Mouse (Mus musculus) ES-CJ7 (cell line): ENCODE results near the gene Dctn1.
A peak's percentile ranks its signal among the peaks of the same experiment; 100 is the strongest.

Source experiments
- DNase-seq: peaks from one replicate; pipeline ENCODE4 v3.0.0; 2011; ENCODE audit warnings: low read depth, low spot score

Dctn1 gene

DNA sequence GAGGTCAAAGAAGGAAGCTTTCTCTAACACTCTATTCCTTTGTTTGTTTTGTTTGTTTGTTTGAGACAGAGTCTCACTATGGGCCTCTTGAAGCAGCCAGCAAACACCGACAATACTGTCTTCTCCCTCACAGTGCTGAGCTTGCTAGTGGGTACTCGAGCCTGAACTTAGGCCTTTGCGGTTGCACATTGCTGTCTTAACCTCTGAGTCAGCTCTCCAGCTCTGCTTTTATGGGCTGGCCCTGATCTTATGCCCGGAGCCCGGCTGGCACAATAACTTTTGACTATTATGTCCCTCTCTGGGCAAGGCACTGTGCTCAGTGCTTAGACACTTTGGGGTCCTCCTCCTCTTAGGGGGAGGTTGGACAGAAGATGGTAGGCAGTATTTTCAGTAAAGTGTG, 4.2 kb downstream of the Dctn1 start:
- DNase-seq = no peak

DNA sequence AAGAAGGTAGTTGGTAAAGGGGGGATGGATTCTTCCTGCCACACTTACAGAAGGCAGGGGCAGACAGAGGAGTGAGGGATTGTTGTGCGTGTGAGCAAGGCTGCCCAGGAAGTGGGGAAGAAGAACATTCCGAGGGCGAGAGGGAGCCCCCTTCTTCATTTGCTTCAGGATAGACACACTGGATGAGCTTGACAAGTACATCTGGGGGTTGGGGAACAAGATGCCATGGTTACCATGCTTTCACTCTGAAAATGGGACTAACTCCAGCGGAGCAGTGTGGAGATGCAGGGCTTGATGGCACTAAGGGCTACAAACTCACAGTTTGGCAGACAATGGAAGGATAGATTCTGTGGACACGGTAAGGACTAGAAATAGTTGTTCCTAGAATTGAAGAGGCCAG, 5.3 kb downstream of the Dctn1 start:
- no peak for DNase-seq

DNA sequence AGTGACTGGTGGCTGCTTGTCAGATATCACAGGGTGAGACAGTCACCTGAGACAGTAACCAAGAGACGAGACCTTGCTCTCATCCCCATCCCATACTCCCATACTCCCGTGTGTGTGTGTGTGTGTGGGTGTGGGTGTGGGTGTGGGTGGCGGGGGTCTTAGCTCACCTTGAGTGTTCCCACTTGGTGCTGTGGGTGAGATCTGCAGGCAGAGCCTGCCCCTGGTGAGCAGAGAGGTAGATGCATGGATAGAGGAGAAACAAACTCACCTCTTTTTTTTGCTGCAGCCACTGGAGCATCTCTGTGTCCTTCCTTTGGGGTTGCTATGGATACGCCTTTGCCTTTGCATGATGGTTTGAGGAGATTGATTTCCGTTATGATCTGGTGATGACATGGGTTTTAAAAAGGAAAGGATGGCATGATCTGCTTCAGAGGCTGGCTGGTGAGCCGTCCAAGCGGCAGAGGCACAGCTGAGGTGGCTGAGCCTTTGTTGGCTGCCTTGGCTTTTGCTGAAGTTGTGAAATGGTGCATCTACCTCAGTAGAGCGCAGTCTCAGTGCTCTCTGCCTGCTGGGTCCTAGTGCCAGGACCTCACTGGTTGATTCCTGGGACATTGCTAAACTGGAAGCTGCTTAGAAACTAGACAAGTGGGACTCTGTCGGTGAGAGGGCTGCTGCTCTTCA, 6.7 kb downstream of the Dctn1 start:
- no peak for DNase-seq

DNA sequence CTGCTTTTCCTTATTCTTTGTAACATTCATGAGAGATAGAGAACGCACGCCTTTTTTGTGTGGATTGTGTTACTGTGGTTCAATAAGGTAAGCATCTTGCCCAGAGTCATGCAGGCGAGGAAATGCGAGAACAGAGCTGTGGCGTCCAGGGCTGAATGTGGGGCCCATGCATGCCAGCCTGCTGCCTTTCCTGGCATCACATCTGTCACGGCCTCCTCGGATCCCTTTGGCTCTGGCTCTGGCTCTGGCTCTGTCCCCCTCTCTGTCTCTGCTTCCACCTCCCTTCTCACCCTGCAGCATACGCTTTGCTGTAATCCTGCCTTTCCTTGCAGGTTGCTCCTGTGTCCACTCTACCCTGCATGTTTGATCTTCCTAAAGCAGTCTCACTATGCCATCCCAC, 10.3 kb downstream of the Dctn1 start:
- DNase-seq = no peak

DNA sequence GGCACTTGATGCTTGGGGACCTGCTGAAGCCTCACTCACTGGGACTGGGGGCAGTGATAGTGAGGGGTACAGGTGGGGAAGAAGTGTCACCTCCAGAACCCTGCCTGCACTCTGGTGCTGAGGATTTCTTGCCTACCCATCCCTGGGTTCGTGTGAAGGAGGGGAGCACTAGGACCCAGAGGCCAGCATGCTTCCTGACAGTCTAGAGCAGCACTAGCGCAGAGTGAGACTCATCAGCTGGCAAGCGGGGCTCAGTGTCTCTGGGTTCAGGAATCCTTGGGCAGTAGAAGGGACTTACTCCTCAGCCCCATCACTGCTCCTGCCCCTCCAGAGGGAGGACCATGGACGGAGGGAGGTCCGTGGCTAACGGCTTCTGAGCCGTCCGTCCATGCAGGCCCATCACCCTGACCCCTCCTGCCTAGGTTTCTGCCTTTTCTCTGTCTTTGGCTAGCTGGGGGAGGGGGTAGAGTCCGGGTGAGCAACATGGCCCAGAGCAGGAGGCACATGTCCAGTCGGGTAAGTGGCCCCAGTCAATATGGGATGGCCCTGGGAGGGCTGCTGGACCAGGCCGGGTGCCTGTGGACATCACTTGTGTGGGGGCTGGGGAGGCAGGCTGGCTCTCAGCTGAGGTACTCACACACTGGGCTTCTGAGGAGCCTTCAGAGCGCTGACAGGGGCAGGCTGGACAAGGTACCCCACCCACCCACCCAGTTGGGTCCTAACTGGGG, 13.8 kb downstream of the Dctn1 start:
- no peak for DNase-seq

DNA sequence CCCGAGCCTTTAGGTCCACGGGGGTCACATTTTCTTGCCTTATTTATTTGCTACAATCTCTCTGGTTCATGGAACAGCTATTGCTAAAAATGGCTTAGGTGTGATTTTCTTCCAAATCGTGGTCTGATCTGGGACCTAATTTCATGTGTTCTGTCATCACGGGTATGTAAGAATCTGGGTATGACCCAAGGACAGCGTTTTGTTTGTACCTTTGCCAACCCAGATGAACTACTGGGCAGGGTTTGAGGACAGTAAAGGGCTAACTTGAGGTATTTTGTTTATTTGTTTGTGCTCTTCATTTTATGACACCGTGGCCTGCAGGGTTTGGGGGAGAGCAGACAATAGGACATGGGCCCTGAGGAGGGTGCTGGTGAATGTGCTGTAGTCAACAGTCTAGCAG, 14.9 kb downstream of the Dctn1 start:
- DNase-seq = no peak

DNA sequence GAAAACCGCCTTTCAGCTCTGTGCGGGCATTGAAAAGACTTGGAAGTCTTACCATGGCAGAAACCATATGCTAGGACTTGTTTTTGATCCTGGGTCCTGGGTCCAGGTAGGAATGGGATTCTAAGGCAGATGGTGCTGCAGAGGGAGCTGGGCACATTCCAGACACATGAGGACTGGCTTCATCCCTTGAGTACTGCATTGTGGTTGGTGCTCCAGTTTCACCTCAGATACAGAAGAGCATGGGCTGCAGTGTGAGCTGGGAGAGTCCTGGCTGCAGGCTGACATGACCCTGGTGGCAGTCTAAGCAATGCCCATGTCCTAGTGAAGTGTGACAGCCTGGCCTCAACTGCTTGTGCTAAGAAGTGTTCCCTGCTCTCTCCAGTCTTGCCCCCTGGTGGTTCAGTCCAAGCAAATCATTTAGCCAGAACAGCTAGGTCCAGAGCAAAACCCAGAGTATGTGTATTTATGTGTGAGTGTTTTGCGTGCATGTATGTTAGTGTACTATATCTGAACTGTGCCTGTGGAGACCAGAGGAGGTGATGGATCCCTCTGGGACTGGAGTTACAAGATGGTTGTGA, 19.2 kb downstream of the Dctn1 start:
- peak; percentile 33 for DNase-seq

DNA sequence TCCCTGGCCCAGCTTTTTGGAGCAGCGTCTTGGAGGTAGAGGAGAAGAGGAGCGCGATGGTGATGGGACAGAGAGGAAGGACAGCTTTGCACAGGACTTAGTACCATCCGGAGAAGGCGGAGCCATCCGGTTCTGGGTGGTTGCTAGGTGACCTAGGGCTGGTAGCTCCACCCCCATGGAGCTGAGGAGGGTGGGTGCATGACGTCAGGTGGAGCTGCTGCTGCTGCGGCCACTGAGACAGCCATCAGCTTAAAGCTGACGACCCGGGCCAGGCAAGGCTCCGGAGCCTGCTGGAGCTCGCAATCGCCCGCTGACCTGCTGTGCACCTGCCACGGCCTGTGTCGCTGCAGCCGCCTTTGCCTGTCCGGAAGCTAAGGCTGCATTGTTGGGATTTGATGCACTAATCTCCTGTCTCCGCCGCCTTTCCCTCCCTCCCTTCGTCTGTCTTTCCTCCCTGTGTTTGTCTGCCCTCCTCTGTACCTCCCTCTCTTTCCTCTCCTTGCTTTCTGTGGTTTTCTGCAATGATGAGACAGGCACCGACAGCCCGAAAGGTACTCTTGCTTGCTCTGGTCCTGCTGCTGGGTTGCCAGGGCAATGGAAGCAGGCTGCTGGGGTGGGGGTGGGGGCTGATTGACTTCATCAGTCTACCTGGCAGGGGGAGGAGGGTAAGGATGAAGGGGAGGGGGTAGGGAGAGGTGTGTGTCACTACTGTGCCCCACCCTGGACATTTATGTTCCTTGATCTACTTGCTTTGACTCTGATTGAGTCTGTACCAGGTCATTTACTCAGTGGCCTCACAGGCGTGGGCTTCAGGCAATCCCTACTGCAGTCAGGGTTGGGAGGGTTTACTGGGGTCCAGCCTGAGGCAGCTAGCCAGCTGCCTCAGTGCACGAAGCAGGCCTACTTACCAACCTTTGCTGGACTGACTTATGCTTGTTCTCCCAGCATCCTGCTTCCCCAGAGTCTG, 20.5 kb downstream of the Dctn1 start:
- peak; percentile 81 for DNase-seq

DNA sequence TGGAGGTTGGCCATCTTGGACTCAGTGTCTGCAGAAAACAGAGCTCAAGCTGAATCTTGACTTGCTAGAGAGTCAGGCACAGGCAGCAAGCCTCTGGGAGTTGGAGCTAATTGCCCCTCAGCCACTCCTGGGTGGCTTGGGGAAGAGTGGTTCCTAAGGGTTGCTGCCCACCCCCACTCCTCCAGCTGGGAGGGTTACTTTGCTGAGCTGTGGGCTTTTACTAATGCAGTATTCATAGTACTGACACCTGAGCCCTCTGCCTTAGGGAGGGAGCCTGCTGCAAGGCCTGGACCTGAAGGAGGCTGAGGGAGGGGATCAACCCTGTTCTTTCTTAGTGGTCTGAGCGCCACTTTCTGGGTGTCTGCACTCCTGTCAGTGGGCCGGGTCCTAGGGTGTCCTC, 21.2 kb downstream of the Dctn1 start:
- no peak for DNase-seq

DNA sequence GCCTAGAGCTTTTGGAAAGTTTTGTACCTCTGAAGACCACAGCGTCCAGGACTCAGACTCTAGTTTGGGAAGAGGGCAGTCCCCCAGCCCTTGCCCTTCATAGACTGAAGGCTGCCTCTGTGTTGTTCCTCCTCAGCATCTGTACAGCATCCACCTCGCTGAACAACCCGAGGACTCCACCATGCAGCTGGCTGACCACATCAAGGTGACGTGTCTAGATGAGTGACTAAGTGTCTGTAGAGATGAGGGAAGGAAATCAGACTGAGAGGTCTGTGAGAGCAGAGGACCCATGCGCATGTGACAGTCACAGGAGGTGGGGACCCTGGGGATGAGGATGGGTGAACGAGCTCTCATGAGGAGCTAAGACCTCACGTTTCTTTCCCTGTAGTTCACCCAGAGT, 27.9 kb downstream of the Dctn1 start:
- DNase-seq = no peak

DNA sequence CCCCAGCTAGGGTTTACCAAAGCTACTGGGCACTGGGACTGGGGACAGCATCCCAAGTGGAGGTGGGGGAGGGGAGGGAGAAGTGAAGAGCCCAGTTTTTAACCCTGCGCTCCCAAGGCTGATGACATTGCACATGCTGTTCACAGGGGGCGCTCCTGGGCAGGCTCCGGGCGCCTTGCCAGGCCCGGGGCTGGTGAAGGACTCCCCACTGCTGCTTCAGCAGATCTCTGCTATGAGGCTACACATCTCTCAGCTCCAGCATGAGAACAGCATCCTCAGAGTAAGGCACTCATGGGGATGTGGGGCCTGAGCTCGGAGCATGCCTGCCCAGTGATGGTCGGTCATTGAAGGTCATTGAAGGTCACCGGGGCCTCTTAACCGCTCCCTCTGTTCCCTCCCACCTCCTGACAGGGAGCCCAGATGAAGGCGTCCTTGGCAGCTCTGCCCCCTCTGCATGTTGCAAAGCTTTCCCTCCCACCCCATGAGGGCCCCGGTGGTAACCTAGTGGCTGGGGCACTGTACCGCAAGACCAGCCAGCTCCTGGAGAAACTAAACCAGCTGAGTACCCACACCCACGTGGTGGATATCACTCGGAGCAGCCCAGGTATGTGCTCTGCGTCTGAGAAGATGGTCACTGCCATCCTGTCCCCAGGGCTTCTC, 31.8 kb downstream of the Dctn1 start:
- peak; percentile 71 for DNase-seq

DNA sequence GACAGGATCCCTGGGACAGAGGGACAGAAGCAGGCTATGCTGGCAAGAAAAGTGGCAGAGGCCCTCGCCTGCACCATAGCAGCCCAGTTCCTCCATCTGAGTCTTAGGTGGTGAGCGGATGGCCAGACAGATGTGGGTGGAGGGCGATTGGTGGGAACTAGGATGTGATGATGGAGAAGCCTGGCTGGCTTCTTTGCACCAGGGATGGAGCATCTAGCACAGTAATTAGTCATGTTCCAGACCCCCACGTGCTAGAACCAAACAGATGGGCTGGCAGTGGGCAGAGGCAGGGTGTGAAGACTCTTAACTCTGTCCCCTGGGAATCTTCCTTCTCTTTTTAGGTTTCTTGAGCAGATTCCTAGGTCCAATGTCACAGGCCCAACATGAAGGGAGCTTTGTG, 37.6 kb downstream of the Dctn1 start:
- no peak for DNase-seq

DNA sequence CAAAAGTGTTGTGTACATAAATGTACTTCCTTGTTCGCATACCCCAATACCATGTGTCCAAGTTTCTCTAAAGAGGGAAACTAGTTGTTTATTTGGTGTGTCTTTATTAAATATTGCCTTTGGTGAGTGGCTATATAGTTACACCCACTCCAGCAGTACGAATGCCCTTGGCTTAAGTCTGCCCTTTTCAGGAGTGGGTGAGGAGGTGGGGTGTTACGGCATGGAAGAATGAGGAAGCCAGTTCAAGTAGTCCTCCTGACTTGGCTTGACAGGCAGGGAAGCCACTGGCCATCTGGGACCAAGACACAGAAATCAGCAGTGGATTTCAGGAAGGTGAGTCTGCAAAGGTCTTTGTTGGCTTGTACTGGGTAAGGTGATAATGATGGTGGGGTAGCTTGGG, 40.1 kb downstream of the Dctn1 start:
- no peak for DNase-seq

DNA sequence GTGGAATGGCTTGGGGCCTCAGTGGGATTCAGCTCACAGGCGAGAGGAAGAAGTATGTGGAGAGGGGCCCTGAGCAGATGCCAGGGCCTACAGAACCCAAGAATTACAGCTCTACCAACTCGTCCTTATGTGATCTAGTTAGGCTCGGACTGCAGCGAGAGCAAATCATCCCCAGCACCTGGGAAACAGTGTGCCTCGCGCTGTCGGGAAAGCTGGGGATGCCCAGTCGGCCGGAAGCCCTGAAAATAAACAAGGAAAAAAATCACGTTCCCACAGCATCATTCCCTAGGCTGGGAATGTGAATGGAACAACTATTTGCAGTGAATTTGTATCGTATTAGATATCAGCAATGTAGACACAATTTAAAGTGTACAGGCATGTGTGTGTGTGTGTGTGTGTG, 40.6 kb downstream of the Dctn1 start:
- DNase-seq = no peak

DNA sequence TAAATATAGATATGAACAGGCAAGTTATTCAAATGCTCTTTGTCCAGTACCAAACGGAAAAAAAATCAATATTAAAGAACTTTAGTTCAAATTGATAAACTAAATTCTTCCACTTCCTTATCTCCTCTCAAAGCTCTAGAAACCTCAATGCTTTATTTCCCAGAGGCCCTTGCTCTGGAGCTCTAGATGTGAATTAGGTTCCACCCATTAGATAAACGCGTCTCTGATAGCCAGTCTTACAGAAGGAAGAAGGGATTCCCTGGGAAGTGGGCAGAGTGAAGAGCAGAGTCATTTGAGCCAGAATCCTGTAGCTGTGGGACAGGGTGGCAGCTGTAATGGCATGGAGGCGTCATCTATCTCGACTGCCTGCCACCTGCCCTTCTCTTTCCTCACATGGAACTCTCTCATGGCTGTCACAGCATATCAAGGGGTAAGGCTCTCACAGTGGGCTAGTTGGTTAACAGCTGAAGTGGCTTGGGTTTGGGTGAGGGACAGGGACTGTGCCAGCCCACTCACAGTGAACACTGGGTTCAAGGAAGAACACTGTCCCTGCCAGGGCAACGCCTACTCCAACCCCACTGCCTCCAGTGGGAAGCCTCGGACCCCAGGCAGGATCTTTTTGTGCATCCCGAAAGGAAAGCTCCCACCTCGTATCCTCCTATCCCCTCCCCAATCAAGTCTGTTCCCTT, 41.8 kb downstream of the Dctn1 start:
- no peak for DNase-seq

DNA sequence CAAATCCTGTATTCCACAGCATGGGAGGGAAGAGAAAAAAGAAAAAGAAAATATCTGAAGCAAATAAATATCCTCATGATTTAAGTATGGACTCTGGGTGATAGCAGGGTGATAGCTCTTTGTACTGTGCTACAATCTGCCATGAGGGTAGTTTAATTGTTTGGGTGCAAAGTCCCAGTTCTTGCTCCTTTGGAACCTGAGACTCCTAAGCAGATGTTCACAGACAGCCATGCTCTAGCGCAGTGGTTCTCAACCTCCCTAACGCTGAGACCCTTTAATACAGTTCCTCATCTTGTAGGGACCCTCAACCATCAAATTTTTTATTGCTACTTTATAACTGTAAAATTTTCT, 42.3 kb downstream of the Dctn1 start:
- no peak for DNase-seq

DNA sequence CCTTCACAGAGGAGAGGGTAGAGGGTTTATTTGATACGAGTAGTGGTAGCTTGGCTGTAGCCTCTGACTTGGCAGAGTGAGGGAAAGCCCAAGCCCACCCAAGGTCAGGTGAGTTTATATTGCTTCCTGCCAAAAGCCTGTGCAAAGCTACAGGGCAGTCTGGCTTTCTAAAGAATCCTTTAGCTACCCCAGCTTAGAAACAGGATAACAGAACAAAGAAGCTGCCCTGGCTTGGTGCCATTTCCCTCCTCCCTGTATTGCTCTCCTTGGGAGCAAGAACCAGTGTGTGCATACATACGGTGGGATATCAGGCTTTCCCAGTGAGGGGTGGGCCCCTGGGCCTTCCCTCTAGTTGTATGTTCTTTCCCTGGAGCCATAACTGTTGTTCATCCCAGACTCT, 44.8 kb downstream of the Dctn1 start:
- DNase-seq = no peak

DNA sequence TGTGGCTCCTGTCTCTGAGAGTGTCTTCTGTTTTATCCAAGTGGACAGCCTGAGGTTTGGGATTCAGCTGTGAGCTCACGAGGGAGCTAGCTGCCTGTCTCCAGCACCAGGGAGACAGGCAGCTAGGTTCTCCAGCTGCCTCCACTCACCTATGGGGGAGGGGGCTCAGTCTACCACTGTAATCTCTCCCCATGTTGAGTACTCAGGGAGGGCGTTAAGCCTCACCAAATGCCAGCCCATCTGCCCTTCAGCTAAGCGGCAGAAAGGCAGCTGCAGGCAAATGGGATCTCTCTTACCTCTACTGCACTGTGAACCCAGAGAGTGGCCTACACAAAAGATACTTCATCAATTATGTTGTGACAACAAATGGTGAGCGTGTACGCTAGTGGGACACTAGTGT, 45.8 kb downstream of the Dctn1 start:
- DNase-seq = no peak

DNA sequence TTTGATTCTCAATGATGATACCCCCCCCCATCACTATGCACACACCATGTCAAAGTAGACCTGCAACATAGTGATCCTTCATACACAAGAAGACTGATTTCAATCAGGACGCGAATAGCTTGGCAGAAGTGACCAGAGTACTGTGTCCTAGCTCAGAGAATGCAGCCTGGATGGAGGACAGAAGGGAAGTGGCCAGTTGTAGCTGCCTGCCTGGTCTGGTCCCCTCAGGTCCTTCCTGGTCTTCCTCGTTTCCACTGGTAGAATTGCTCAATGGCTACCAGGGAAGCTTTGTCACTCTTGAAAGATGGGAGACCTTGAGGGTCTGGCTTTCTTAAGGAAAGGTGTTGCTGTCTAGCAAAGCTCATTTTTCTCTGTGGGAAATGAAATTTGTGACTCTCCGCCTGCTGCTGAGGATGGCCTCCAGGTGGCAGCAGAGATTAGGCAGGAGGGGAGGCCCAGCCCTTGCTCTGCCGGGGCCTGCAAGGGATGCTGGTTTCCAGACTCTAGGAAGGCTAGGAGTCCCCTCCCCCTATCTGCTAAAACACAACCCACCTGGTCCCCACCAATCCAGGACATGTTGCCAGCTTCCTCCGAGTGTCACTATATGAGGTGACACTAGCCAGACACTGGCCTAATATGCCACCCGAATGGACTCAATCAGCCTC, 49.4 kb downstream of the Dctn1 start:
- peak; percentile 74 for DNase-seq

DNA sequence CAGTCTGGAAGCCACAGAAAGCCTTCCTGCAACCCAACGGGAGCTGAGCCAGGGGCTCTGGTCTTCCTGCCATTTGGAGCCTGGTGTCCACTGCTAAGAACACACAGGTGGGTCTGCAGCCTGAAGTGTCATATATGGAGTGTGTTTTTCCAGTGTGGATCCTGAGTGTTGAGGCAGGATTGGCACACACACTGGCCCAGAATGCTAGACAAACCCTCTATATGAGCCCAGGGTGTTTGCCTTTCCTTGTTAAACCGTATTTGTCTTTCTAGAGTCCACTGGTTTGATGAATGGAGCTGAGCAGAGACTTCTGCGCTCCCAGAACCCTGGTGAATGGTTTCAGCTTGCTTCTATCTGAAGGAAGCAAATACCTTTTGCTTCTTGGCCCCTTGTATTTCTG, 54.1 kb downstream of the Dctn1 start, which contains the start of gene Slc4a5:
Gene Slc4a5 (plus strand): TSS at position 15 of the 400 bp plus-strand sequence.
- no peak for DNase-seq
